Mouse (Mus musculus) kidney, embryonic 14.5 days (tissue): ENCODE measurements around the gene Traf2. TPM values are rescaled to one million over a fixed set of nuclear protein-coding genes. Genes with fewer than 3 reads are reported as not detected.

Experiments used
- ATAC-seq: fragments of 200-750 bp; cut with Nextera tagmentation; 2 replicates; pipeline ENCODE4 v1.8.0; 2017; ENCODE audit warnings: moderate number of reproducible peaks, mild to moderate bottlenecking, moderate TSS enrichment, moderate library complexity; ENCODE audit not compliant: low FRiP score, low TSS enrichment
- H3K27ac ChIP-seq: fragments of 300-500 bp; sonication (generic); 2 replicates; pipeline ENCODE4 v1.5.1; 2014; ENCODE audit warnings: low read depth, mild to moderate bottlenecking, low read length, moderate library complexity, mixed read lengths
- H3K27me3 ChIP-seq: fragments of 300-500 bp; sonication (generic); 2 replicates; pipeline ENCODE4 v1.6.1; 2014; ENCODE audit warnings: mild to moderate bottlenecking, low read length; ENCODE audit not compliant: control insufficient read depth, insufficient read depth
- H3K36me3 ChIP-seq: fragments of 300-500 bp; sonication (generic); 2 replicates; pipeline ENCODE4 v1.6.1; 2014; ENCODE audit warnings: low read length, mixed read lengths; ENCODE audit not compliant: control insufficient read depth, insufficient read depth
- H3K4me1 ChIP-seq: fragments of 300-500 bp; sonication (generic); 2 replicates; pipeline ENCODE4 v1.6.1; 2014; ENCODE audit warnings: low read length, mixed read lengths; ENCODE audit not compliant: control insufficient read depth, insufficient read depth
- H3K4me2 ChIP-seq: fragments of 300-500 bp; sonication (generic); replicated peaks from 2 replicates; pipeline ENCODE4 v1.6.1; 2014; ENCODE audit warnings: low read depth, mild to moderate bottlenecking, low read length
- H3K4me3 ChIP-seq: fragments of 300-500 bp; sonication (generic); 2 replicates; pipeline ENCODE4 v1.5.1; 2014; ENCODE audit warnings: mild to moderate bottlenecking, low read length
- H3K9ac ChIP-seq: fragments of 300-500 bp; sonication (generic); 2 replicates; pipeline ENCODE4 v1.6.1; 2014; ENCODE audit warnings: low read depth, mild to moderate bottlenecking, low read length, moderate library complexity
- H3K9me3 ChIP-seq: fragments of 300-500 bp; sonication (generic); 2 replicates; pipeline ENCODE4 v1.6.1; 2016; ENCODE audit warnings: low read length; ENCODE audit not compliant: control insufficient read depth
- WGBS: fragments of 180-500 bp; shearing (Covaris S2); extraction: QIAGEN DNeasy Blood & Tissue Kit; methylation state at CpG from one replicate; pipeline ENCODE4 v1.1.7; 2014; 5-methylcytosine and 5-hydroxymethylcytosine counted together
- polyA plus RNA-seq: library from polyadenylated mRNA; unstranded; fragments of >200 nt; fragmentation: Nextera tagmentation; extraction: Ambion mirVana; gene quantifications from 2 replicates; pipeline ENCODE4 v1.2.1, GENCODE M21; 2014

The Traf2 gene
- polyA plus RNA-seq, 1 experiment from 2014 or later, result 34.0 TPM

DNA sequence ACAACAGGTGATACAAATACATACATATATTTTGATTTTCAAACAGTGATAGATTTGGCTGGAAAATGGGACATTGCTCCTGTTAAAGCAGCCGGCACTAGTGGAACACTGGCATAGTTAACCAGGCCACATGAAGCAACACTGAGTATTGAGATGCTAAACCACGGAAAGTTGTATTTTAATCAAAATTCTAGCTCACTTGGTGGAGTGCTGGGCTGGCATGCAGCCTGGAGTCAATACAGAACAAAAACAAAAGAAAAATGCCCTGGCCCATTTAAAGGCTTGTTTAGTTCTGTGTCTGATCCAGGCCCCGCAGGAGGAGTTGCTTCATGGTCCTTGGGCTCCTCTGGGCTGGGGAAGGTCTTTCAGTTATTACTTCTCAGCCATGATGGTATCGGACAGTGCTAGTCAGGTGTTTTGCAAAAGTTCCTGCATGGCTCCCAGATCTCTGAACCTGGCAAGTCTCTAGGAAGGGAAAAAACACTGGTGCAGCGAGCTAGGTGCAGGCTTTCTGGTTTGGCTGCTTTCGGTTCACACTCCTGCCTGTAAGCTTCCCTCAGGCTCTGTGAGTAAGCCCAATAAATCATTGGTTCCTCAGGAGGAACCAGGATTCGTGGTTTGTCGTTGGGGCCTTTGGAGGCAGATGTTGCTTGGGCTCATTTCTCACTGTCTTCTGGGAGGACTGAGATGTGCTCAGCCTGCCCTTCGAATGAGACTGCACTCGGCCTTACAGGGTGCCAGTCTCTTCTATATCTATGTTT, 67.0 kb downstream of the Traf2 start:
- Histone ChIP-seq H3K9ac (no peak overlapping the region), H3K4me1 (no peaks in the 10 kb centered on the region), H3K4me3 (no peak overlapping the region), H3K27me3 (no peaks in the 10 kb centered on the region), H3K9me3 (no peaks in the 10 kb centered on the region), H3K27ac (no peak overlapping the region), H3K36me3 (no peaks in the 10 kb centered on the region), H3K4me2 (no peak overlapping the region)
- no peak for ATAC-seq
- WGBS, result 58% methylated on average over 10 of the region's 10 CpGs

DNA sequence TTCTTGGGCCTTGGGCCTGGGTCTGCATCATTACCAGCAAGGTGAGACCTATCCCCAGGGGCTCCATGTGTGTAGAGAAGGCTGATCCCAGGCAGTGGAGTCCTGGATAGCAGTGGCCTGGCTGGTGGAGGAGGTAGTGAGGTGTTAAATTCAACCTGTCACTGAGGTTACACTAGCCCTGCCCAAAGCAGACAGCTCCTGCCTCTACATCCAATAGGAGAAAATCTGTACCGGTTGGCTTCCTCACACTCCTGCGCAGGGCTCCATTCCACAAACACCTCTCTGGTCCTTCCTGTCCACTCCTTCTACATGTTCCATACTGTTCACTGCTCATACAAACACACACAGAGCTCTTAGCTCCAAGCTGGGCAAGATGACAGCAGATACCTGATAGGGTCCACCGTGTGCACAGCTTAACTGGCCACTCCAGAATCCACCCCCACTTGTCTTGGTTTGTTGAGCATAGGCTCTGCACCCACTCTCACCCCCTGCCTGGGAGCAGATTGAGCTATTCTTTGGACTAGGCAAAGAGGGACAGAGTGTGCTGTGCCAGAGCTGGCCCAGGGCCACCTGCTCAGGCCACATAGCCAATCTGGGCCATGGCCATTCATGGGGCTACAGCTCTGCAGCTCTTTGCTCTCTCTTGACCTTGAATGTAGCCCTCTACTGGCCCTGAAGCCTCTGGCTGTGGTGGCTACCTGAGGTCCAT, 68.6 kb downstream of the Traf2 start:
- Histone ChIP-seq H3K27me3 (no peaks in the 10 kb centered on the region), H3K4me2 (no peak overlapping the region), H3K36me3 (no peaks in the 10 kb centered on the region), H3K27ac (no peak overlapping the region), H3K4me1 (no peaks in the 10 kb centered on the region), H3K9me3 (no peaks in the 10 kb centered on the region), H3K9ac (no peak overlapping the region), H3K4me3 (no peak overlapping the region)
- no peak for ATAC-seq
- WGBS, result 89% methylated on average over 3 of the region's 3 CpGs

DNA sequence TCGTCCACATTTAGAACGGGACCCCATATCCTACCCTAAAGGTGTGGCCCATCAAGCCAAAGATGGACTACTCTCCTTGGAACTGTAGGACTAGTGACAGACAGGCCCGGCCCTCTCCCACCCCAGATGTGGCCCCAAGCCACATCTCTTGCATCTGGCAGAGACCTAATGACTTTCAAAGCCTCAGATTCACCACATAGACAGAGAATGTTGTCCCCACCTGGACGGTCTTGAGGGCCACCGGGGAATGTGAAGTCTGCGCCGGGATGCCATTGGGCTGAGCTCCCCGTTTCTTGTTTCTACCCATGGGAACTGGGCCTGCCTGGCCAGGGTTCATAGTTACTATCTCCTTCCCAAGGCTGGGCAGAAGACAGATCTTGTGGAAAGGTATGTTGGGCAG, 69.2 kb downstream of the Traf2 start:
- no peak overlapping the region for H3K4me3 ChIP-seq
- H3K27ac ChIP-seq, result no peak overlapping the region
- no peak overlapping the region for H3K9ac ChIP-seq
- no peaks in the 10 kb centered on the region for H3K27me3 ChIP-seq
- no peak overlapping the region for H3K4me2 ChIP-seq
- H3K4me1 ChIP-seq, result no peaks in the 10 kb centered on the region
- ATAC-seq, result no peak
- WGBS, result 88% methylated on average over 8 of the region's 8 CpGs
- no peaks in the 10 kb centered on the region for H3K36me3 ChIP-seq
- H3K9me3 ChIP-seq, result no peaks in the 10 kb centered on the region

DNA sequence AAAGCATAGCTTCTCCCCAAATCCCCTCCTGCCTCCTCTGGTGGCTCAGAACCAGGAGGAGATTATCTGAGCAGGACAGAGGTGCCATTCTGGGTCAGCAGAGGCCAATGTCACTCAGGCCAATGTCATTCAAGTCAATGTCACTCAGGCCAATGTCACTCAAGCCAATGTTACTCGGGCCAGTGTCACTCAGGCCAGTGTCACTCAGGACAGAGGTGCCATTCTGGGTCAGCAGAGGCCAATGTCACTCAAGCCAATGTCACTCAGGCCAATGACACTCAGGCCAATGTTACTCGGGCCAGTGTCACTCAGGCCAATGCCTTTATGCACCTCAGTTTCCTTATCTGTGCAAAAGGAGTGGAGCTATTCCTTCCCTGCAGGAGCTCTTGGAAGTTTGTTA, 74.2 kb downstream of the Traf2 start:
- no peak overlapping the region for H3K4me2 ChIP-seq
- H3K9me3 ChIP-seq, result no peaks in the 10 kb centered on the region
- H3K27me3 ChIP-seq, result no peaks in the 10 kb centered on the region
- H3K4me3 ChIP-seq, result no peak overlapping the region
- no peak overlapping the region for H3K9ac ChIP-seq
- H3K36me3 ChIP-seq, result no peaks in the 10 kb centered on the region
- WGBS, result 77% methylated on average over 2 of the region's 2 CpGs
- no peak overlapping the region for H3K27ac ChIP-seq
- ATAC-seq, result no peak
- no peaks in the 10 kb centered on the region for H3K4me1 ChIP-seq

DNA sequence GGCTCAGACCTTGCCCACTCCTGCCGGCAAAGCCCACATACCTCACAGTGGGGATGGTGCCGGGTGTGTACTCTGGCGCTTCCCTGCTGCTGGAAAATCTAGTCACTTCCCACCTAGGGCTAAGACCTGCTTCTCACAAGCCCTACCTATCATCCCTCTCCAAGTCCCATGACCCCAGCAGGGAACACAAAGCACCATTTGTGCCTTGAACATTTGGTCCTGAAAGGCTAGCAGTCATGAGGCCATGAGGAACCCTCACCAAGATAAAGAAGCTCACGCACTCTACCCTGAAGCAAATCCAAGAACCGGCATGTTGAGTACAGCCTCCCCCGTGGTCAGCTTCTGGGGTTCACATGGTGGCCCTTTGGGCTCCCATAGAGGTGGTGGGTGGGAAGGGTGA, 76.8 kb downstream of the Traf2 start, which contains the start of gene Ptgds:
Gene Ptgds, minus strand, starts transcription at position 78 of the 400 bp plus-strand sequence.
- Histone ChIP-seq H3K4me1 (no peaks in the 10 kb centered on the region), H3K9me3 (no peaks in the 10 kb centered on the region), H3K9ac (no peak within 1 kb of the TSS), H3K36me3 (no peaks in the 10 kb centered on the region), H3K27ac (no peak within 1 kb of the TSS), H3K27me3 (no peaks in the 10 kb centered on the region), H3K4me3 (no peak within 1 kb of the TSS), H3K4me2 (no peak within 1 kb of the TSS)
- 50% methylated on average over 6 of the region's 6 CpGs for WGBS
- no peak for ATAC-seq

DNA sequence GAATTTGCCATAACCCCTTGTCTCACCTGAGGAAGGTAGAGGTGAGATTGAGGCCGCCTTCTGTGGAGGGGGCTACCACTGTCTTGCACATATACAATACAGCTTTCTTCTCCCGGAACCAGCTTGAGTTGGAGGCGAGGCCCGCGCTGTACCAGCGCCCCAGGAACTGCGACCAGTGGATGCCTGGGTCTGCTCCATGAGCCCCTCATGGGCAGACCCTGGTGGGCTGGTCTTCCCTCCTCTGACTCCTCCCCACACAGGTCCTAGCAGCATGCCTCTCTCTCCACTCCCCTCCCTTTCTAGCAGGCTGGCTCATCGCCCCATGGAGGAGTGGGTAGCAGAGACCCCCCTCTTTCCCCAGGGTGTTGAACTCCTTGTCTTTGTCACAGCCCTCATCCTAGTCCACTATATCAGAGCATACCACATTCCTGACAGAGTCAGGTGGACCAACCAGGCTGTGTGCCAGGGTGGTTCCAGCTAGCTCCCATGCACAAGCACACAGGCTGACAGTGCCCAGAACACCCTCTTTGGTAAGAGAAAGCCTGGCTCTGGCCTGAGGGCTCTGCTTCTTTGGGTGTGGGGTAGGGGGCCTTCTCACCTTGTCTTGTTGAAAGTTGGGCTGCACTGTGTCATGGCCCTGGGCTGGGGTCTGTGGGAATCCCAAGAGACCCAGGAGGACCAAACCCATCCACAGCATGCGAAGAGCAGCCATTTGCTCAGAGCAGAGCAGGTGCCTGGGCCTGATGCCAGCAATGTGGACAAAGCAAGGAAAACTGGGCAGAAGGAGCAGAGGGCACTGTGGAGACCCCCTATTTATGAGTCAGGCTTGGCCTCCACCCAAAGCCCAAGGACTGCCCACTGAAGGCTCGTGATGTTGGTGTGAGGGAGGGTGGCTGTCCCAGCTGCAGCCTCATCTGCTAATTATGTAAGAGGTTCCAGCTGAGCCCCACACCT, 77.5 kb downstream of the Traf2 start:
- Histone ChIP-seq H3K4me3 (no peak overlapping the region), H3K9me3 (no peaks in the 10 kb centered on the region), H3K4me2 (no peak overlapping the region), H3K9ac (no peak overlapping the region), H3K36me3 (no peaks in the 10 kb centered on the region), H3K4me1 (no peaks in the 10 kb centered on the region), H3K27me3 (no peaks in the 10 kb centered on the region), H3K27ac (no peak overlapping the region)
- WGBS, result 77% methylated on average over 10 of the region's 10 CpGs
- ATAC-seq, result no peak

Other genes starting within 250 kb of the Traf2 start
- 0.32 and 0.64 TPM in 2 replicates for gene Grin1, start 227.8 kb downstream of the Traf2 start, polyA plus RNA-seq
- 89.9 and 106 TPM in 2 replicates for gene Man1b1, start 214.6 kb downstream of the Traf2 start, polyA plus RNA-seq
- gene Dpp7, start 190.6 kb downstream of the Traf2 start, polyA plus RNA-seq, result 15.4 and 16.2 TPM in 2 replicates
- gene Uap1l1, start 181.3 kb downstream of the Traf2 start, polyA plus RNA-seq, result 19.3 and 25.0 TPM in 2 replicates
- gene Sapcd2, start 174.6 kb downstream of the Traf2 start, polyA plus RNA-seq, result 45.1 and 47.2 TPM in 2 replicates
- 2.0 and 2.7 TPM in 2 replicates for gene Entpd2, start 151.1 kb downstream of the Traf2 start, polyA plus RNA-seq
- gene Npdc1, start 147.6 kb downstream of the Traf2 start, polyA plus RNA-seq, result 32.8 and 34.0 TPM in 2 replicates
- gene Fut7, start 123.7 kb downstream of the Traf2 start, polyA plus RNA-seq, result not detected in 2 replicates
- gene Abca2, start 118.2 kb downstream of the Traf2 start, polyA plus RNA-seq, result 8.1 and 11.2 TPM in 2 replicates
- gene Clic3, start 90.1 kb downstream of the Traf2 start, polyA plus RNA-seq, result 0.57 and 1.2 TPM in 2 replicates
- 23.5 and 23.9 TPM in 2 replicates for gene Paxx, start 85.8 kb downstream of the Traf2 start, polyA plus RNA-seq
- 1.1 and 1.5 TPM in 2 replicates for gene Ptgds, start 76.9 kb downstream of the Traf2 start, polyA plus RNA-seq
- not detected in 2 replicates for gene Lcn12, start 53.0 kb downstream of the Traf2 start, polyA plus RNA-seq
- gene Fbxw5, start 46.2 kb downstream of the Traf2 start, polyA plus RNA-seq, result 58.1 and 87.6 TPM in 2 replicates
- gene C8g, start 45.2 kb downstream of the Traf2 start, polyA plus RNA-seq, result 7.9 and 9.8 TPM in 2 replicates
- gene Edf1, start 10.9 kb upstream of the Traf2 start, polyA plus RNA-seq, result 314 and 436 TPM in 2 replicates
- gene Mamdc4, start 27.9 kb upstream of the Traf2 start, polyA plus RNA-seq, result 3.3 and 7.5 TPM in 2 replicates
- gene Phpt1, start 28.3 kb upstream of the Traf2 start, polyA plus RNA-seq, result 229 and 294 TPM in 2 replicates
- gene Ajm1, start 34.8 kb upstream of the Traf2 start, polyA plus RNA-seq, result 0.07 and 0.18 TPM in 2 replicates
- 59.6 and 81.1 TPM in 2 replicates for gene Rabl6, start 61.6 kb upstream of the Traf2 start, polyA plus RNA-seq
- gene Ccdc183, start 70.7 kb upstream of the Traf2 start, polyA plus RNA-seq, result 0.23 and 0.29 TPM in 2 replicates
- gene Tmem141, start 75.1 kb upstream of the Traf2 start, polyA plus RNA-seq, result 24.3 and 35.0 TPM in 2 replicates
- gene Fcna, start 81.1 kb upstream of the Traf2 start, polyA plus RNA-seq, result 1.6 and 1.9 TPM in 2 replicates
- not detected in 2 replicates for gene Lcn8, start 106.2 kb upstream of the Traf2 start, polyA plus RNA-seq
- not detected in 2 replicates for gene Lcn5, start 111.0 kb upstream of the Traf2 start, polyA plus RNA-seq
- not detected in 2 replicates for gene Lcn6, start 129.8 kb upstream of the Traf2 start, polyA plus RNA-seq
- not detected in 2 replicates for gene Lcn10, start 135.8 kb upstream of the Traf2 start, polyA plus RNA-seq
- gene Obp2a, start 153.1 kb upstream of the Traf2 start, polyA plus RNA-seq, result not detected in 2 replicates
- 83.2 and 93.7 TPM in 2 replicates for gene Bmyc, start 159.8 kb upstream of the Traf2 start, polyA plus RNA-seq
- not detected in 2 replicates for gene Obp2b, start 190.1 kb upstream of the Traf2 start, polyA plus RNA-seq
- gene Lcn3, start 218.6 kb upstream of the Traf2 start, polyA plus RNA-seq, result 0.45 TPM in 1 of 2 replicates, not detected in the other
- gene Lcn11, start 230.1 kb upstream of the Traf2 start, polyA plus RNA-seq, result not detected in 2 replicates
- not detected in 2 replicates for gene Gm13539, start 235.3 kb upstream of the Traf2 start, polyA plus RNA-seq